Comparison of ENCODE assay signal across 30 mouse cellular contexts in the genomic region with DNA sequence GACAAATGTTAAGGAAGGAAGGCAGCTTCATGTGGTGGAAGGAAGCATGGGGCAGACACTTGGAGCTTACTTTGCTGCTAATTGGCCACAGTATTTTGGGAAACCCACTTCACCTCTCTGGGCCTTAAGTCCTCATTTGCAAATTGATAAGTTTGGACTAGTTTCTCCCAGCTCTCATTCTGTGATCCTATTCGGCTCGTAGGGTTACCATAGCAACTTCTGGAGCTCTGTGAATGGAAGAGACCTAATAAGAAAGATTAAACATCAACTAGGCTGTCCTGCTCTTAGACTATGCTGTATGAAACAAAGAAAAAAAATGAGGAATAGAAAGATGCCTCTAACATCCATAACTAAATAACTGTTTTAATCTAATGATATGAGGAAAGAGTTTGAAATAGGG.
DNase-seq lines count a peak whose midpoint lies in the region; ATAC-seq and TF ChIP-seq lines count a peak whose summit lies in the region.
"Had no signal": no experiment of that assay in that cellular context is flagged by ENCODE, and none has a peak within 500 bp of the region (broad histone marks: within the 10 kb centered on the region; RNA-seq: fewer than 3 reads in every experiment).

No protein-coding gene starts in this region.

- WGBS in forebrain, embryonic 13.5 days, result 4% methylated on average over 2 of the region's 2 CpGs
- 7% methylated on average over 2 of the region's 2 CpGs for WGBS in forebrain, embryonic 12.5 days
- 12% methylated on average over 2 of the region's 2 CpGs for WGBS in hindbrain, postnatal 0 days
- 43% methylated on average over 2 of the region's 2 CpGs for WGBS in hindbrain, embryonic 10.5 days
- WGBS in midbrain, embryonic 14.5 days, result 6% methylated on average over 2 of the region's 2 CpGs
- WGBS in midbrain, embryonic 13.5 days, result 10% methylated on average over 2 of the region's 2 CpGs
- 5% methylated on average over 2 of the region's 2 CpGs for WGBS in midbrain, postnatal 0 days
- 67% methylated on average over 2 of the region's 2 CpGs for WGBS in heart, embryonic 10.5 days

- H3K27me3 ChIP-seq in forebrain, embryonic 13.5 days, result no peaks in the 10 kb centered on the region
- no peaks in the 10 kb centered on the region for H3K27me3 ChIP-seq in forebrain, embryonic 12.5 days
- H3K27me3 ChIP-seq in hindbrain, postnatal 0 days (ENCODE audit: insufficient read depth, low read length), result no peaks in the 10 kb centered on the region
- H3K27me3 ChIP-seq in hindbrain, embryonic 10.5 days (ENCODE audit: insufficient read depth, poor library complexity, severe bottlenecking), result no peaks in the 10 kb centered on the region
- H3K27me3 ChIP-seq in midbrain, embryonic 14.5 days (ENCODE audit: control insufficient read depth, insufficient read depth, low read length), result no peaks in the 10 kb centered on the region
- no peaks in the 10 kb centered on the region for H3K27me3 ChIP-seq in midbrain, embryonic 13.5 days
- H3K27me3 ChIP-seq in midbrain, postnatal 0 days (ENCODE audit: insufficient read depth, low read length), result no peaks in the 10 kb centered on the region
- no peaks in the 10 kb centered on the region for H3K27me3 ChIP-seq in heart, embryonic 10.5 days (ENCODE audit: insufficient read depth, poor library complexity, severe bottlenecking)
- H3K27me3 ChIP-seq: CH12.LX; heart, embryonic 12.5 days; hindbrain, embryonic 15.5 days; intestine, embryonic 15.5 days; limb, embryonic 13.5 days; lung, embryonic 15.5 days; stomach, embryonic 15.5 days had no signal

- H3K36me3 ChIP-seq in forebrain, embryonic 13.5 days (ENCODE audit: poor library complexity, severe bottlenecking), result no peaks in the 10 kb centered on the region
- H3K36me3 ChIP-seq in forebrain, embryonic 12.5 days (replicated peaks), result no peaks in the 10 kb centered on the region
- H3K36me3 ChIP-seq in hindbrain, postnatal 0 days (ENCODE audit: insufficient read depth, low read length), result no peaks in the 10 kb centered on the region
- no peaks in the 10 kb centered on the region for H3K36me3 ChIP-seq in hindbrain, embryonic 10.5 days
- 0 out of 2 replicates have a peak, but pooled peaks cover 3% of the 10 kb centered on the region for H3K36me3 ChIP-seq in midbrain, embryonic 14.5 days (ENCODE audit: control insufficient read depth, insufficient read depth, low read length)
- H3K36me3 ChIP-seq in midbrain, embryonic 13.5 days, result peaks cover 4% of the 10 kb centered on the region; the same call in 1 of the 2 replicates
- H3K36me3 ChIP-seq in midbrain, postnatal 0 days (ENCODE audit: insufficient read depth, low read length), result no peaks in the 10 kb centered on the region
- H3K36me3 ChIP-seq in heart, embryonic 10.5 days, result no peaks in the 10 kb centered on the region
- H3K36me3 ChIP-seq: heart, embryonic 12.5 days; intestine, embryonic 15.5 days; limb, embryonic 13.5 days; lung, embryonic 15.5 days; stomach, embryonic 15.5 days had no signal

- ATAC-seq in forebrain, embryonic 13.5 days, result 0 out of 2 replicates have a peak, but pooled peaks have one; percentile 33
- no peak for ATAC-seq in forebrain, embryonic 12.5 days (ENCODE audit: low FRiP score)
- no peak for ATAC-seq in hindbrain, postnatal 0 days
- ATAC-seq in midbrain, embryonic 14.5 days (ENCODE audit: low FRiP score, low TSS enrichment), result no peak
- no peak for ATAC-seq in midbrain, embryonic 13.5 days
- ATAC-seq in midbrain, postnatal 0 days (ENCODE audit: low FRiP score), result peak; percentile 52; the same call in 1 of the 2 replicates
- ATAC-seq: activated CD4-positive, CD25-positive, alpha-beta regulatory T cell, adult 4 months; intestine, embryonic 15.5 days had no signal

- H3K4me3 ChIP-seq in forebrain, embryonic 13.5 days, result no peak overlapping the region
- H3K4me3 ChIP-seq in forebrain, embryonic 12.5 days (replicated peaks), result no peak overlapping the region
- no peak overlapping the region for H3K4me3 ChIP-seq in hindbrain, postnatal 0 days (ENCODE audit: low read length)
- H3K4me3 ChIP-seq in hindbrain, embryonic 10.5 days, result no peak overlapping the region
- no peak overlapping the region for H3K4me3 ChIP-seq in midbrain, embryonic 14.5 days (replicated peaks; ENCODE audit: low read depth, low read length)
- H3K4me3 ChIP-seq in midbrain, embryonic 13.5 days (replicated peaks), result no peak overlapping the region
- no peak overlapping the region for H3K4me3 ChIP-seq in midbrain, postnatal 0 days (ENCODE audit: low read depth, low read length)
- H3K4me3 ChIP-seq in heart, embryonic 10.5 days, result no peak overlapping the region
- H3K4me3 ChIP-seq: erythroblast, embryonic 14.5 days; gastrocnemius, adult 2 months; heart, embryonic 12.5 days; hindbrain, embryonic 15.5 days; intestine, embryonic 15.5 days; limb, embryonic 13.5 days; lung, embryonic 15.5 days; stomach, embryonic 15.5 days had no signal

- TF ChIP-seq CTCF in hindbrain, postnatal 0 days (IDR thresholded peaks at IDR 0.05; ENCODE audit: low read depth), result no peak
- no peak for TF ChIP-seq CTCF in midbrain, postnatal 0 days (IDR thresholded peaks at IDR 0.05)

- peak; percentile 51 for DNase-seq in hindbrain, postnatal 0 days (ENCODE audit: low spot score)
- no peak for DNase-seq in hindbrain, embryonic 10.5 days (ENCODE audit: low spot score)
- peak; percentile 58 for DNase-seq in midbrain, embryonic 14.5 days
- DNase-seq in midbrain, postnatal 0 days (ENCODE audit: low spot score), result peak; percentile 56
- DNase-seq in heart, embryonic 10.5 days (ENCODE audit: low spot score), result no peak
- DNase-seq: adrenal gland, postnatal 10 days; cerebellum, adult 11-12 months; cerebellum, adult 9-11 months; gastrocnemius, adult 2 months; gastrocnemius, postnatal 36 days; heart, adult 18-20 months; heart, postnatal 4 days; kidney, adult 2 months; kidney, postnatal 36 days; retina, postnatal 1 day; right cerebral cortex, postnatal 14 days; thymus, postnatal 25 days had no signal

- H3K9me3 ChIP-seq in forebrain, embryonic 13.5 days (replicated peaks), result peaks cover 4% of the 10 kb centered on the region; the same call in 1 of the 2 replicates
- H3K9me3 ChIP-seq in forebrain, embryonic 12.5 days, result no peaks in the 10 kb centered on the region
- H3K9me3 ChIP-seq in hindbrain, postnatal 0 days (ENCODE audit: low read length), result no peaks in the 10 kb centered on the region
- H3K9me3 ChIP-seq in hindbrain, embryonic 10.5 days, result peaks cover 7% of the 10 kb centered on the region; the same call in 1 of the 2 replicates
- 0 out of 2 replicates have a peak, but pooled peaks cover 4% of the 10 kb centered on the region for H3K9me3 ChIP-seq in midbrain, embryonic 14.5 days (ENCODE audit: control insufficient read depth, low read length)
- 0 out of 2 replicates have a peak, but pooled peaks cover 7% of the 10 kb centered on the region for H3K9me3 ChIP-seq in midbrain, embryonic 13.5 days
- H3K9me3 ChIP-seq in midbrain, postnatal 0 days (ENCODE audit: low read length), result 0 out of 2 replicates have a peak, but pooled peaks cover 4% of the 10 kb centered on the region
- H3K9me3 ChIP-seq in heart, embryonic 10.5 days, result no peaks in the 10 kb centered on the region
- H3K9me3 ChIP-seq: heart, embryonic 12.5 days; hindbrain, embryonic 15.5 days; intestine, embryonic 15.5 days; limb, embryonic 13.5 days; lung, embryonic 15.5 days; stomach, embryonic 15.5 days had no signal

- no peak overlapping the region for H3K9ac ChIP-seq in forebrain, embryonic 13.5 days
- no peak overlapping the region for H3K9ac ChIP-seq in forebrain, embryonic 12.5 days
- no peak overlapping the region for H3K9ac ChIP-seq in hindbrain, postnatal 0 days (replicated peaks; ENCODE audit: low read length)
- H3K9ac ChIP-seq in midbrain, embryonic 14.5 days (replicated peaks; ENCODE audit: low read length), result no peak overlapping the region
- H3K9ac ChIP-seq in midbrain, embryonic 13.5 days (replicated peaks), result no peak overlapping the region
- H3K9ac ChIP-seq in midbrain, postnatal 0 days (replicated peaks; ENCODE audit: low read length, poor library complexity, severe bottlenecking), result no peak overlapping the region
- H3K9ac ChIP-seq: heart, embryonic 12.5 days; hindbrain, embryonic 15.5 days; intestine, embryonic 15.5 days; limb, embryonic 13.5 days; lung, embryonic 15.5 days; stomach, embryonic 15.5 days had no signal

- H3K27ac ChIP-seq in forebrain, embryonic 13.5 days, result no peak overlapping the region
- no peak overlapping the region for H3K27ac ChIP-seq in forebrain, embryonic 12.5 days
- H3K27ac ChIP-seq in hindbrain, postnatal 0 days, result 0 out of 2 replicates have a peak overlapping the region, but pooled peaks have one; percentile 32
- H3K27ac ChIP-seq in hindbrain, embryonic 10.5 days, result no peak overlapping the region
- no peak overlapping the region for H3K27ac ChIP-seq in midbrain, embryonic 14.5 days (replicated peaks; ENCODE audit: low read depth, low read length)
- H3K27ac ChIP-seq in midbrain, embryonic 13.5 days, result no peak overlapping the region; the same call in 1 of the 2 replicates
- peak overlapping the region; percentile 38 for H3K27ac ChIP-seq in midbrain, postnatal 0 days (ENCODE audit: low read depth, low read length)
- H3K27ac ChIP-seq in heart, embryonic 10.5 days, result no peak overlapping the region
- H3K27ac ChIP-seq: gastrocnemius, adult 2 months; hindbrain, embryonic 15.5 days; intestine, embryonic 15.5 days; limb, embryonic 13.5 days; lung, embryonic 15.5 days; stomach, embryonic 15.5 days had no signal

- no peak overlapping the region for H3K4me2 ChIP-seq in forebrain, embryonic 13.5 days
- H3K4me2 ChIP-seq in forebrain, embryonic 12.5 days, result no peak overlapping the region
- no peak overlapping the region for H3K4me2 ChIP-seq in hindbrain, postnatal 0 days (ENCODE audit: low read depth, low read length)
- H3K4me2 ChIP-seq in midbrain, embryonic 14.5 days (ENCODE audit: low read length), result no peak overlapping the region
- no peak overlapping the region for H3K4me2 ChIP-seq in midbrain, embryonic 13.5 days (replicated peaks)
- H3K4me2 ChIP-seq in midbrain, postnatal 0 days (ENCODE audit: low read depth, low read length, poor library complexity, severe bottlenecking), result no peak overlapping the region
- H3K4me2 ChIP-seq: heart, embryonic 12.5 days; hindbrain, embryonic 15.5 days; intestine, embryonic 15.5 days; limb, embryonic 13.5 days; liver, embryonic 11.5 days; lung, embryonic 15.5 days; stomach, embryonic 15.5 days had no signal

- H3K4me1 ChIP-seq in forebrain, embryonic 13.5 days, result peaks cover 6% of the 10 kb centered on the region
- H3K4me1 ChIP-seq in forebrain, embryonic 12.5 days, result peaks cover 13% of the 10 kb centered on the region; the same call in 1 of the 2 replicates
- 0 out of 2 replicates have a peak, but pooled peaks cover 10% of the 10 kb centered on the region for H3K4me1 ChIP-seq in hindbrain, postnatal 0 days (ENCODE audit: insufficient read depth, low read length)
- H3K4me1 ChIP-seq in hindbrain, embryonic 10.5 days (replicated peaks), result peaks cover 11% of the 10 kb centered on the region; the same call in 1 of the 2 replicates
- peaks cover 8% of the 10 kb centered on the region for H3K4me1 ChIP-seq in midbrain, embryonic 14.5 days (ENCODE audit: control insufficient read depth, insufficient read depth, low read length)
- H3K4me1 ChIP-seq in midbrain, embryonic 13.5 days (replicated peaks), result peaks cover 6% of the 10 kb centered on the region
- no peaks in the 10 kb centered on the region for H3K4me1 ChIP-seq in midbrain, postnatal 0 days (ENCODE audit: insufficient read depth, low read length)
- H3K4me1 ChIP-seq in heart, embryonic 10.5 days, result no peaks in the 10 kb centered on the region
- H3K4me1 ChIP-seq: heart, embryonic 12.5 days; intestine, embryonic 15.5 days; limb, embryonic 13.5 days; lung, embryonic 15.5 days; stomach, embryonic 15.5 days had no signal

Comparison
In these comparisons a context has a peak if more than half of its experiments do, and no peak if none do; other contexts are left out.
1. ATAC-seq: peak in forebrain, embryonic 13.5 days (single experiment) and midbrain, postnatal 0 days (single experiment); none in forebrain, embryonic 12.5 days (single experiment), hindbrain, postnatal 0 days (single experiment), midbrain, embryonic 14.5 days (single experiment) and midbrain, embryonic 13.5 days (single experiment).
2. H3K27ac ChIP-seq: peak in hindbrain, postnatal 0 days (single experiment) and midbrain, postnatal 0 days (single experiment); none in forebrain, embryonic 13.5 days (single experiment), forebrain, embryonic 12.5 days (single experiment), hindbrain, embryonic 10.5 days (single experiment), midbrain, embryonic 14.5 days (single experiment), midbrain, embryonic 13.5 days (single experiment) and heart, embryonic 10.5 days (single experiment).
3. DNase-seq: peak in hindbrain, postnatal 0 days (single experiment), midbrain, embryonic 14.5 days (single experiment) and midbrain, postnatal 0 days (single experiment); none in hindbrain, embryonic 10.5 days (single experiment) and heart, embryonic 10.5 days (single experiment).